Mouse (Mus musculus): ENCODE data around the gene Dld.

- no peak for TF ChIP-seq POLR2A (IDR thresholded peaks at IDR 0.05; ENCODE audit: insufficient read length, low read depth)
- no peak for TF ChIP-seq E2F4 (IDR thresholded peaks at IDR 0.05; ENCODE audit: insufficient read depth)
- no peak for TF ChIP-seq CEBPB (IDR thresholded peaks at IDR 0.05; ENCODE audit: insufficient read depth, poor library complexity, severe bottlenecking)
- TF ChIP-seq POLR2AphosphoS2 (IDR thresholded peaks at IDR 0.05; ENCODE audit: insufficient read length, low read depth) = no peak
These were observed 15.2 kb upstream of the Dld start for GRCm38 (mm10) chr12:31366428-31366827.

All from myocyte (in vitro differentiated cells).